Mouse (Mus musculus): Measurements from ENCODE around the gene Fstl4. TPM values are rescaled to one million over a fixed set of nuclear protein-coding genes. Genes with fewer than 3 reads are reported as not detected.
A peak's percentile ranks its signal among the peaks of the same experiment; 100 is the strongest.

The Fstl4 gene
- polyA plus RNA-seq, 1 experiment from 2014 or later, result 0.64 TPM

DNA sequence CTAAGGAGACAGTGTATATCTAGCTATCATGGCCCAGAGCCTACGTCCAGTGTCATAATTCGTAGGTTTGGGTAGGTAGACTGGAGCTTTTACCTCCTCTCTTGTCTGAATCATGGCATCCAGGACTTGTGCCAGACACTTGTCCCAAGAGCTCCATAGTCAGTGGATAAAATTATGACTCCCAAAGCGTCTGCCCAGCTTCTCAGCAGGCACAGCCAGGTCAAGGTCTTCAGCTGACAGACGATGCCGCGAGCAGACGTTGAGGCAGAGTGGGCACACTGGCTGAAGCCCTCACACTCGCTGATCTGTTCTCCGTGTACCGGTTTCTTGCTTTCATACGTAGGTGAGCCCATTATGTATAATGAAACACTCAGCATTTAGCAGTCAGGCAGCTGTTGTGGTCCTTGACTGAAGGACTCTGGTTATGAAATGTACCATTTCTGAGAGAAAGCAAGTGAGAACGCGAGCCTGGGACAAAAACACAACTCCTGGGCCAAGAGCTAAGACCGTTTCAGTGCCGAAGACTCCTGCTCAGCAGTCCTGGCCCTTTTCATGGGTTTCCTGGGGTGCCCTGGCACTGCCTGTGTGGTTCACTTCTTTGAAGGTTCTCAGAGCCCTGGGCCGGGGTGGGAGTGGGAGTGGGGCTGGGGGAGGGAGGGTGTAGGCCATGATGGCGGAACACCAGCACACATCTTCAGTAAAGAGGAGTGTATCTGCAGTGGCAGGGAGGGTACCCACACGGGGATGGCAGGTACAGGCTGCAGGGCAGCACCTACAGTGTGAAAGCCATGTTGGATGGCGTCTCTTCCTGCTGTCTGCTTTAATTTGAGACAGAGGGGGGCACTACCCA, 111.7 kb downstream of the Fstl4 start:
- Histone ChIP-seq H3K27ac (ENCODE audit: low read depth, low read length) (no peak overlapping the region), H3K4me2 (no peak overlapping the region), H3K9ac (ENCODE audit: low read length) (no peak overlapping the region), H3K36me3 (ENCODE audit: control insufficient read depth, insufficient read depth, low read length) (no peaks in the 10 kb centered on the region), H3K9me3 (ENCODE audit: control insufficient read depth, low read length) (no peaks in the 10 kb centered on the region), H3K27me3 (ENCODE audit: control insufficient read depth, insufficient read depth, low read length) (no peaks in the 10 kb centered on the region), H3K4me3 (ENCODE audit: low read depth, low read length) (no peak overlapping the region), H3K4me1 (ENCODE audit: control insufficient read depth, insufficient read depth, low read length) (no peaks in the 10 kb centered on the region)
- 91% methylated on average over 19 of the region's 19 CpGs for WGBS
- ATAC-seq (ENCODE audit: low FRiP score) (no peak), DNase-seq (ENCODE audit: low spot score, missing footprints) (no peak)

GRCm38 (mm10) chr11:52877662-52878061, 113.2 kb downstream of the Fstl4 start:
- no peak for DNase-seq (ENCODE audit: low spot score, missing footprints)
- H3K9me3 ChIP-seq (ENCODE audit: control insufficient read depth, low read length), result no peaks in the 10 kb centered on the region

DNA sequence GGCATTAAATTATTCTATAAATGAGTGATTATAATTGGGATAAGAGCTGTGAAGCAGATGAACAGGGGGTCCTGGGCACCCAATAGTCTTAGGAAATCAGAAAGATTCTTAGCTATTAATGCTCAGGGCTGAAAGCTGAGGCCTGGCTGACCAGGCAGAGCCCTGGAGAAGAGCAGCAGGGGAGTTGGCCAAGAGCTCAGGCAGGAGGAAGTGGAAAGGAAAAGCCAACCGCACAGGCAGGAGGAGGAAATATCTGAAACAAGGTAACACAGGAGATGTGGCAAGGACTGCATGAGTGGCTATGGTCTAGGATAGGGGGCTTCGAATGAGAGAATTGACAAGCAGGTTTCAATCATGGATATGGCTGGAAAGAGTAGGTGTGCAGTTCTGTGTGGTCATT, 115.5 kb downstream of the Fstl4 start:
- DNase-seq (ENCODE audit: low spot score, missing footprints), result no peak
- Histone ChIP-seq H3K4me3 (ENCODE audit: low read depth, low read length) (no peak overlapping the region), H3K4me2 (no peak overlapping the region), H3K9ac (ENCODE audit: low read length) (no peak overlapping the region), H3K4me1 (ENCODE audit: control insufficient read depth, insufficient read depth, low read length) (no peaks in the 10 kb centered on the region), H3K9me3 (ENCODE audit: control insufficient read depth, low read length) (no peaks in the 10 kb centered on the region), H3K27me3 (ENCODE audit: control insufficient read depth, insufficient read depth, low read length) (no peaks in the 10 kb centered on the region), H3K27ac (ENCODE audit: low read depth, low read length) (no peak overlapping the region), H3K36me3 (ENCODE audit: control insufficient read depth, insufficient read depth, low read length) (no peaks in the 10 kb centered on the region)
- 86% methylated on average over 2 of the region's 2 CpGs for WGBS
- no peak for ATAC-seq (ENCODE audit: low FRiP score)

More at GRCm38 (mm10) chr11:52877662-52878061, 113.2 kb downstream of the Fstl4 start:
- Histone ChIP-seq H3K4me1 (ENCODE audit: control insufficient read depth, insufficient read depth, low read length) (no peaks in the 10 kb centered on the region), H3K9ac (ENCODE audit: low read length) (no peak overlapping the region), H3K27me3 (ENCODE audit: control insufficient read depth, insufficient read depth, low read length) (no peaks in the 10 kb centered on the region), H3K36me3 (ENCODE audit: control insufficient read depth, insufficient read depth, low read length) (no peaks in the 10 kb centered on the region), H3K4me2 (no peak overlapping the region), H3K27ac (ENCODE audit: low read depth, low read length) (no peak overlapping the region), H3K4me3 (ENCODE audit: low read depth, low read length) (no peak overlapping the region)
- WGBS, result 68% methylated on average over 2 of the region's 2 CpGs
- no peak for ATAC-seq (ENCODE audit: low FRiP score)

- Histone ChIP-seq H3K27me3 (ENCODE audit: control insufficient read depth, insufficient read depth, low read length) (peaks cover 7% of the 10 kb centered on the region), H3K4me3 (ENCODE audit: low read depth, low read length) (no peak overlapping the region), H3K4me1 (ENCODE audit: control insufficient read depth, insufficient read depth, low read length) (peaks cover 14% of the 10 kb centered on the region), H3K9ac (ENCODE audit: low read length) (no peak overlapping the region), H3K27ac (ENCODE audit: low read depth, low read length) (no peak overlapping the region), H3K9me3 (ENCODE audit: control insufficient read depth, low read length) (no peaks in the 10 kb centered on the region), H3K4me2 (no peak overlapping the region), H3K36me3 (ENCODE audit: control insufficient read depth, insufficient read depth, low read length) (no peaks in the 10 kb centered on the region)
- DNase-seq (ENCODE audit: low spot score, missing footprints) (no peak), ATAC-seq (ENCODE audit: low FRiP score) (no peak)
- WGBS, result 15% methylated on average over 6 of the region's 6 CpGs
These were observed 122.3 kb downstream of the Fstl4 start for GRCm38 (mm10) chr11:52886559-52887303.

- WGBS, result 7% methylated on average over 6 of the region's 6 CpGs
- ATAC-seq (ENCODE audit: low FRiP score) (no peak), DNase-seq (ENCODE audit: low spot score, missing footprints) (peak; percentile 87)
- Histone ChIP-seq H3K36me3 (ENCODE audit: control insufficient read depth, insufficient read depth, low read length) (no peaks in the 10 kb centered on the region), H3K9me3 (ENCODE audit: control insufficient read depth, low read length) (no peaks in the 10 kb centered on the region), H3K4me3 (ENCODE audit: low read depth, low read length) (no peak overlapping the region), H3K9ac (ENCODE audit: low read length) (no peak overlapping the region; the same call in 1 of the 2 replicates), H3K4me2 (no peak overlapping the region), H3K27ac (ENCODE audit: low read depth, low read length) (no peak overlapping the region), H3K4me1 (ENCODE audit: control insufficient read depth, insufficient read depth, low read length) (peaks cover 14% of the 10 kb centered on the region), H3K27me3 (ENCODE audit: control insufficient read depth, insufficient read depth, low read length) (peaks cover 7% of the 10 kb centered on the region)
These were observed 123.7 kb downstream of the Fstl4 start for GRCm38 (mm10) chr11:52888150-52888549.

- H3K4me3 ChIP-seq (ENCODE audit: low read depth, low read length), result no peak overlapping the region
- no peak overlapping the region for H3K9ac ChIP-seq (ENCODE audit: low read length)
- no peaks in the 10 kb centered on the region for H3K36me3 ChIP-seq (ENCODE audit: control insufficient read depth, insufficient read depth, low read length)
- WGBS, result 86% methylated on average over 4 of the region's 4 CpGs
- peaks cover 7% of the 10 kb centered on the region for H3K27me3 ChIP-seq (ENCODE audit: control insufficient read depth, insufficient read depth, low read length)
- H3K4me2 ChIP-seq, result no peak overlapping the region
- no peak for DNase-seq (ENCODE audit: low spot score, missing footprints)
- peaks cover 14% of the 10 kb centered on the region for H3K4me1 ChIP-seq (ENCODE audit: control insufficient read depth, insufficient read depth, low read length)
- no peak for ATAC-seq (ENCODE audit: low FRiP score)
- no peaks in the 10 kb centered on the region for H3K9me3 ChIP-seq (ENCODE audit: control insufficient read depth, low read length)
- H3K27ac ChIP-seq (ENCODE audit: low read depth, low read length), result no peak overlapping the region
These were observed 125.1 kb downstream of the Fstl4 start for GRCm38 (mm10) chr11:52889527-52889926.

GRCm38 (mm10) chr11:52890156-52890555, 125.7 kb downstream of the Fstl4 start:
- H3K9ac ChIP-seq (ENCODE audit: low read length), result no peak overlapping the region
- H3K36me3 ChIP-seq (ENCODE audit: control insufficient read depth, insufficient read depth, low read length), result no peaks in the 10 kb centered on the region
- peaks cover 14% of the 10 kb centered on the region for H3K4me1 ChIP-seq (ENCODE audit: control insufficient read depth, insufficient read depth, low read length)
- ATAC-seq (ENCODE audit: low FRiP score), result no peak
- no peaks in the 10 kb centered on the region for H3K9me3 ChIP-seq (ENCODE audit: control insufficient read depth, low read length)
- H3K27ac ChIP-seq (ENCODE audit: low read depth, low read length), result no peak overlapping the region
- DNase-seq (ENCODE audit: low spot score, missing footprints), result no peak
- no peak overlapping the region for H3K4me2 ChIP-seq
- H3K4me3 ChIP-seq (ENCODE audit: low read depth, low read length), result no peak overlapping the region
- peaks cover 7% of the 10 kb centered on the region for H3K27me3 ChIP-seq (ENCODE audit: control insufficient read depth, insufficient read depth, low read length)
- 84% methylated on average over 7 of the region's 7 CpGs for WGBS

- H3K27me3 ChIP-seq (ENCODE audit: control insufficient read depth, insufficient read depth, low read length), result no peaks in the 10 kb centered on the region
- no peaks in the 10 kb centered on the region for H3K36me3 ChIP-seq (ENCODE audit: control insufficient read depth, insufficient read depth, low read length)
- no peak overlapping the region for H3K9ac ChIP-seq (ENCODE audit: low read length)
- no peak for ATAC-seq (ENCODE audit: low FRiP score)
- no peak overlapping the region for H3K27ac ChIP-seq (ENCODE audit: low read depth, low read length)
- no peak overlapping the region for H3K4me2 ChIP-seq
- DNase-seq (ENCODE audit: low spot score, missing footprints), result no peak
- H3K9me3 ChIP-seq (ENCODE audit: control insufficient read depth, low read length), result no peaks in the 10 kb centered on the region
- 83% methylated on average over 5 of the region's 5 CpGs for WGBS
- H3K4me1 ChIP-seq (ENCODE audit: control insufficient read depth, insufficient read depth, low read length), result no peaks in the 10 kb centered on the region
- H3K4me3 ChIP-seq (ENCODE audit: low read depth, low read length), result no peak overlapping the region
These were observed 139.7 kb downstream of the Fstl4 start for GRCm38 (mm10) chr11:52904101-52904500.

- Histone ChIP-seq H3K4me3 (ENCODE audit: low read depth, low read length) (no peak overlapping the region), H3K4me1 (ENCODE audit: control insufficient read depth, insufficient read depth, low read length) (no peaks in the 10 kb centered on the region), H3K9ac (ENCODE audit: low read length) (no peak overlapping the region), H3K9me3 (ENCODE audit: control insufficient read depth, low read length) (no peaks in the 10 kb centered on the region), H3K4me2 (no peak overlapping the region), H3K36me3 (ENCODE audit: control insufficient read depth, insufficient read depth, low read length) (no peaks in the 10 kb centered on the region), H3K27ac (ENCODE audit: low read depth, low read length) (no peak overlapping the region), H3K27me3 (ENCODE audit: control insufficient read depth, insufficient read depth, low read length) (no peaks in the 10 kb centered on the region)
- ATAC-seq (ENCODE audit: low FRiP score) (no peak), DNase-seq (ENCODE audit: low spot score, missing footprints) (peak; percentile 39)
- 76% methylated on average over 7 of the region's 7 CpGs for WGBS
These were observed 146.4 kb downstream of the Fstl4 start for GRCm38 (mm10) chr11:52910788-52911187.

All from midbrain, embryonic 11.5 days (tissue).